Mouse (Mus musculus) CD4-positive, CD25-positive, alpha-beta regulatory T cell (primary cell): ENCODE results near the gene Tmem98. TPM values are rescaled to one million over a fixed set of nuclear protein-coding genes. Genes with fewer than 3 reads are reported as not detected.

Experiments used
- polyA plus RNA-seq: library from polyadenylated mRNA; unstranded; fragments of 100-300 nt; shearing (Covaris generic); gene quantifications from one replicate; pipeline ENCODE4 v1.2.1, GENCODE M21; 2017

Gene Tmem98
- not detected for polyA plus RNA-seq

GRCm38 (mm10) chr11:80809993-80810821, at the start of gene Tmem98:
Tmem98 (plus strand) TSS chr11:80810175.

GRCm38 (mm10) chr11:80779527-80780344, 30.2 kb upstream of the Tmem98 start, which contains the start of gene Myo1d:
Myo1d (minus strand) TSS chr11:80780025.

DNA sequence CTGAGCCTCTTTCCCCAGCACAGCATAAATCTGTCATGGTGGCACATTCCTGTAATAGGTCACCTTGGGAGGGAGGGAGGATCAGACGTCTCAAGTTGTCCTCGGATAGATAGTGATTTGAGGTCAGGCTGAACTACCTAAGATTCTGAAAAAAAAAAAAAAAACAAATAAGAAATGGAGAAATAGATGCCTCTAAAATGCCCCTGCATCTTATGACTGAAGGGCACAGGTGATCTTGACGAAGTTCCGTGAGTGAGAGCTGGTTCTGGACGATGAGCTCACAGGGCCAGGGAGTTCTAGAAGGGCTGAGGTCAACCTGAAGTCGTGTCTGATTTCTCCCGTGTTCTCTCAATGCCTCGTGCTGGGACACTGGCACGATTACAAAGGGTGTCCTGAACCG, 48.1 kb downstream of the Tmem98 start, which contains the start of gene Spaca3:
Gene Spaca3, plus strand, starts transcription at position 301 of the 400 bp plus-strand sequence.

Other genes starting within 250 kb of the Tmem98 start
- 1.1 TPM for gene Myo1d, start 30.1 kb upstream of the Tmem98 start, polyA plus RNA-seq
- not detected for gene Spaca3, start 48.2 kb downstream of the Tmem98 start, polyA plus RNA-seq